Mouse (Mus musculus) heart, embryonic 13.5 days (tissue): ENCODE data around the gene Brpf1. TPM values are rescaled to one million over a fixed set of nuclear protein-coding genes. Genes with fewer than 3 reads are reported as not detected.

Experiments used
- ATAC-seq: fragments of 200-750 bp; cut with Nextera tagmentation; 2 replicates; pipeline ENCODE4 v1.8.0; 2017; ENCODE audit warnings: moderate TSS enrichment; ENCODE audit not compliant: insufficient number of reproducible peaks, low FRiP score, low TSS enrichment; ENCODE audit errors: extremely low read depth
- H3K27ac ChIP-seq: fragments of 300-500 bp; sonication (generic); replicated peaks from 2 replicates; pipeline ENCODE4 v1.5.1; 2015; ENCODE audit warnings: moderate library complexity, mild to moderate bottlenecking, inconsistent platforms
- H3K27me3 ChIP-seq: fragments of 300-500 bp; sonication (generic); replicated peaks from 2 replicates; pipeline ENCODE4 v1.6.1; 2015; ENCODE audit warnings: mild to moderate bottlenecking, inconsistent platforms
- H3K36me3 ChIP-seq: fragments of 300-500 bp; sonication (generic); 2 replicates; pipeline ENCODE4 v1.6.1; 2015; ENCODE audit warnings: mild to moderate bottlenecking, inconsistent platforms
- H3K4me1 ChIP-seq: fragments of 300-500 bp; sonication (generic); 2 replicates; pipeline ENCODE4 v1.6.1; 2015; ENCODE audit warnings: inconsistent platforms
- H3K4me2 ChIP-seq: fragments of 300-500 bp; sonication (generic); 2 replicates; pipeline ENCODE4 v1.6.1; 2015; ENCODE audit warnings: inconsistent platforms, mild to moderate bottlenecking, moderate library complexity
- H3K4me3 ChIP-seq: fragments of 300-500 bp; sonication (generic); 2 replicates; pipeline ENCODE4 v1.5.1; 2015; ENCODE audit warnings: moderate library complexity, mild to moderate bottlenecking, inconsistent platforms
- H3K9ac ChIP-seq: fragments of 300-500 bp; sonication (generic); 2 replicates; pipeline ENCODE4 v1.6.1; 2015; ENCODE audit warnings: inconsistent platforms, mild to moderate bottlenecking, moderate library complexity
- H3K9me3 ChIP-seq: fragments of 300-500 bp; sonication (generic); 2 replicates; pipeline ENCODE4 v1.6.1; 2016; ENCODE audit warnings: inconsistent platforms
- WGBS: fragments of 180-500 bp; shearing (Covaris S2); methylation state at CpG from one replicate; pipeline ENCODE4 v1.1.7; 2015; ENCODE audit warnings: mixed read lengths; 5-methylcytosine and 5-hydroxymethylcytosine counted together
- polyA plus RNA-seq: library from polyadenylated mRNA; unstranded; fragments of >200 nt; fragmentation: Nextera tagmentation; extraction: Ambion mirVana; gene quantifications from 2 replicates; pipeline ENCODE4 v1.2.1, GENCODE M21; 2015

Gene Brpf1
- polyA plus RNA-seq, 1 experiment from 2014 or later = 11.6 TPM

DNA sequence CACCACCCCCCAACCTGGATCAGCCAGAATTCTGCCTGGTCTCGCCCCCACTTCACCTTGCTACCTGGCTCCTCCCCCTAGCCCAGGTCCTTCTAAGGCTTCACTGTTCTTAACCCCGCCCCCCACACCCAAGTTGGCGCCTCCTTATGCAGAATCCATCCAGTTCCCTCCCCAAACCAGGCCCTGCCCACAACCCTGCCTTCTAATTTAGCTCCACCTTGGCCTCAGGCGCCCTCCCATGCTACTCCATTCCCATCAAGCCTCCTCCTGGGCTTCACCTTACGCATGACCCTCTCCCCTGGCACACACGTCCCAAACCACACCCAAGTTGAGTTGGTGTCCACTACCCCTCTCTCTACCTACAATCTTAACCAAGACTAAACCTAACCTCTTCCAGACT lies 23.4 kb upstream of the Brpf1 start:
- H3K4me1 ChIP-seq = peaks cover 7% of the 10 kb centered on the region
- H3K9ac ChIP-seq = no peak overlapping the region
- no peak overlapping the region for H3K27ac ChIP-seq
- no peaks in the 10 kb centered on the region for H3K9me3 ChIP-seq
- WGBS = 10% methylated on average over 6 of the region's 6 CpGs
- peaks cover 14% of the 10 kb centered on the region; the same call in 1 of the 2 replicates for H3K36me3 ChIP-seq
- no peak for ATAC-seq
- no peak overlapping the region for H3K4me3 ChIP-seq
- peaks cover 54% of the 10 kb centered on the region for H3K27me3 ChIP-seq
- H3K4me2 ChIP-seq = no peak overlapping the region

DNA sequence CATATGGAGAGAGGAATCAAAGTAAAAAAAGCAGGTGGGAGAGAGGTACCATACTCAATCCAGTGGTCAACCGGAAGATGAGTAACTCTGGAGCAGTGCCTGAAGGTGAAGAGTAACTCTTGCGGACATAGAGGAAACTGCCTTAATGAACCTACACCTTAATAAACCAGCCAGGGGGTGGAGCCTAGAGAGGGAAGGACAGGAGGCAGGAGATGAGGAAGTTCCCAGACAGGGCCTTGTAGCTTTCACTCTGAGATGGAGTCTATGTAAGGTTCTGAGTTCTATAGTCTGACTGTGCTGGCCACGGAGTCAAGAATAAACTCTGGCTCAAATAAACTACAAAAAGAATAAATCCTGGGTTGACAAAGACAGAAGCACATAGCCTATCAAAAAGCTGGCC lies 22.0 kb upstream of the Brpf1 start:
- no peak for ATAC-seq
- Histone ChIP-seq H3K4me2 (no peak overlapping the region), H3K9ac (no peak overlapping the region), H3K27ac (no peak overlapping the region), H3K27me3 (peaks cover 54% of the 10 kb centered on the region), H3K4me1 (peaks cover 7% of the 10 kb centered on the region), H3K9me3 (no peaks in the 10 kb centered on the region), H3K36me3 (peaks cover 5% of the 10 kb centered on the region; the same call in 1 of the 2 replicates), H3K4me3 (no peak overlapping the region)
- 57% methylated on average over 3 of the region's 3 CpGs for WGBS

DNA sequence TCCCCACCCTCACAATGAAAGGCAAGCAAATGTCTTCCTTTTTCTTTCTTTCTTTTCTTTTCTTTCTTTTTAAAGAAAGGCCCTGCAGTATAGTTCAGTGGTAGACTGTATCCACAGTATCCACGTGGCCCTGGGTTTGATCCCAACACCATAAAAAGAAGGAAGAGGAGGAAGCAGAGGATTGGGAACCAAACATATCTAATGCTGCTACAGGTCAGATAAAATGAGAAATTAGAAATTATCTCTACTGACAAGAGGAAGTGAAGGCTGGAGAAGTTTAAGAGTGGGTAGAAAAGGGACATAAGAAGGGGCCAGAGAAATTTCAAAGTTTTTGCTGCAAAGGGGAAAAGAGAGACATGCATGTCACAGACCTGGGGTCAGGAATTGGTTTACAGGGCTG lies 20.6 kb upstream of the Brpf1 start:
- Histone ChIP-seq H3K27ac (no peak overlapping the region), H3K9ac (no peak overlapping the region), H3K4me2 (no peak overlapping the region), H3K9me3 (no peaks in the 10 kb centered on the region), H3K27me3 (peaks cover 56% of the 10 kb centered on the region), H3K4me3 (no peak overlapping the region), H3K4me1 (peaks cover 7% of the 10 kb centered on the region), H3K36me3 (no peaks in the 10 kb centered on the region)
- 45% methylated on average over 1 of the region's 1 CpGs for WGBS
- ATAC-seq = no peak

DNA sequence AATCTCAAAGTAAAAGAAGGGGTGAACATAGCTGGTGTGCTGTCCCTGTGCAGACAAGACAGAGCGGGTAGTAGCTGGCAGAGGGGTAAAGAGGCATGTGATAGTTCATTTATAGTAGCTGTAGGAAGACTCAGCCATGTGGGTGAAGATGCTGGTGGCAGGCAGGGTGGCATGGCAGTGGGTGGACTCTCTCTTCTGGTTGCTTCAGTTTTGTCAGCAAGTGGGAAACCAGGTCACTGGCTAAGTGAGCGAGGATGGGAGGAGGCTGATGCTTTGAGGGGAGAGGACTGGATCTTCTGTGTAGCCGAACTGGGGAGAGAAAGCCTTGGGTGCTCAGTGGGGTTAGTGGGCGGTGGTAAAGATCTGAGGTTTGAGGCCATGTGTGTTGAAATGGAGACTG lies 19.7 kb upstream of the Brpf1 start:
- H3K4me2 ChIP-seq = no peak overlapping the region
- 54% methylated on average over 4 of the region's 4 CpGs for WGBS
- no peak overlapping the region for H3K4me3 ChIP-seq
- no peaks in the 10 kb centered on the region for H3K36me3 ChIP-seq
- no peak overlapping the region for H3K9ac ChIP-seq
- ATAC-seq = no peak
- no peaks in the 10 kb centered on the region for H3K9me3 ChIP-seq
- H3K4me1 ChIP-seq = peaks cover 5% of the 10 kb centered on the region
- no peak overlapping the region for H3K27ac ChIP-seq
- peaks cover 47% of the 10 kb centered on the region for H3K27me3 ChIP-seq

DNA sequence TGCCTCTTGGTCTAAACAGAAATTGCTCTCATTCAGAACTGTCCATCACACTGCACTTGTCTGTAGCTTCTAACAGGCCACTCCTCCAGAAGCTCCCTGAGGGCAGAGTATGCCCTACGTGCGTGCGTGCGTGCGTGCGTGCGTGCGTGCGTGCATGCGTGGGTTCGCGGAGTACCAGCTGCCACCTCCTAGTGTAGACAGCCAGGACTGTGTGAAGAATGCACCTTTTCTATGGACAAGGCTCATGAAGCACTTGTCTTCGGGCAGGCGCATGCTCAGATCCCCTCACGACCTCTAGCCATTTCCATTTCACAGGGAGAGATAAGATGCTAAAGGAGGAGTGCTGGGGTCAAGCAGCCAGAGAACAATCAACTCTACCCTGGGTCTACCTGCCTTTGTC lies 17.6 kb upstream of the Brpf1 start:
- Histone ChIP-seq H3K36me3 (no peaks in the 10 kb centered on the region), H3K9ac (no peak overlapping the region), H3K9me3 (no peaks in the 10 kb centered on the region), H3K4me2 (no peak overlapping the region), H3K4me1 (no peaks in the 10 kb centered on the region), H3K27me3 (peaks cover 26% of the 10 kb centered on the region), H3K27ac (no peak overlapping the region), H3K4me3 (no peak overlapping the region)
- WGBS = 80% methylated on average over 15 of the region's 15 CpGs
- ATAC-seq = no peak

DNA sequence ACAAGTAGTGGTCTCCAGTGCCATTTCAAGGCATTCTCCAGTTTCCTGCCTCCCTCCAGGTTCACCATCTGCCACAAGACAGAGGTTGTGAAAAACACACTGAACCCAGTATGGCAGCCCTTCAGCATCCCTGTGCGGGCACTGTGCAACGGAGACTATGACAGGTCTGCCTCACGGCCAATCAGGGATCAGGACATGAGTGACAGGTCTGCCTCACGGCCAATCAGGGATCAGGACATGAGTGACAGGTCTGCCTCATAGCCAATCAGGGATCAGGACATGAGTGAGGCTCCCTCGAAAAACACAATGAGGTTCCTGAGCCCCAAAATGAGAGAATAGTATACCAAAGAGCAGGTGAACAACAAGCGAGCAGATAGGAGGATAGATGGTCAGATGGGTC lies 16.6 kb upstream of the Brpf1 start:
- no peak overlapping the region for H3K9ac ChIP-seq
- WGBS = 63% methylated on average over 6 of the region's 6 CpGs
- no peaks in the 10 kb centered on the region for H3K36me3 ChIP-seq
- H3K9me3 ChIP-seq = no peaks in the 10 kb centered on the region
- peaks cover 16% of the 10 kb centered on the region for H3K27me3 ChIP-seq
- ATAC-seq = no peak
- no peak overlapping the region for H3K4me3 ChIP-seq
- no peaks in the 10 kb centered on the region for H3K4me1 ChIP-seq
- H3K27ac ChIP-seq = no peak overlapping the region
- no peak overlapping the region for H3K4me2 ChIP-seq

DNA sequence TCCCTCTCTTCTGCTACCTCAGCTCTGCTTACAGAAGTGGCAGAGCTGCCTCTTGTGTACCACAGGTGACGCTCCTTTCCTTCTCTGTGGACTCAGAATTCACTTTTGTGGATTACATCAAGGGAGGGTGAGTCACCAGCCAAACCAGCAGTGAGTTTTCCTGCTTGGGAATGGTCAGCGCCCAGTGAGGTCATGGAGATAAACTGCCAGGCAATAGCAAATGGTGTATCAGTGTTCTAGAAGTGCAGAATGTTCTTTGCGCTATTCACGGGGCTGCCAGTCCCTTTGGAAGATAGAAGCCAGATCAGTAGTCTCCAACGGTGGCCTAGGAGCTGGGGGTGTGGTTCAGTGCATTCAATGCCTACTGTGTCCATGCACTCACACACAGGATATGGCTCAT lies 14.0 kb upstream of the Brpf1 start:
- no peaks in the 10 kb centered on the region for H3K36me3 ChIP-seq
- no peak overlapping the region for H3K9ac ChIP-seq
- H3K4me3 ChIP-seq = no peak overlapping the region
- no peaks in the 10 kb centered on the region for H3K4me1 ChIP-seq
- WGBS = 38% methylated on average over 5 of the region's 5 CpGs
- H3K9me3 ChIP-seq = no peaks in the 10 kb centered on the region
- no peak overlapping the region for H3K4me2 ChIP-seq
- H3K27me3 ChIP-seq = peaks cover 4% of the 10 kb centered on the region
- no peak overlapping the region for H3K27ac ChIP-seq
- no peak for ATAC-seq

DNA sequence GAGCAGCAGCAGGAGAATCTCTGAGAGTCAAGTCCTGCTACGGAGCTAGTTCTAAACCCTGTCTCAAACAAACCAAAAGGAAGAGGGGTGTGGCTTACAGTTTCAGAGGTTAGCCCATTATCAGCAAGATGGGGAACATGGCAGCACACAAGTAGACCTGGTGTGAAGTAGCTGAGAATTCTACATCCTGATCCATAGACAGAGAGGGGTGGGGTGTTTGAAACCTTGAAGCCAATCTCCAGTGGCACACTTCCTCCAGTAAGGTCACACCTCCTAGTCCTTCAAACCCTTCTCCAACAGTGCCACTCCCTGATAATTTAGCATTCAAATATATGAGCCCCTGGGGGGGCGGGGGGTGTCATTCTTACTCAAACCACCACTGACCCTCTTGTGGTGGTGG lies 10.9 kb upstream of the Brpf1 start:
- WGBS = 72% methylated on average over 2 of the region's 2 CpGs
- no peak for ATAC-seq
- Histone ChIP-seq H3K9ac (no peak overlapping the region), H3K27me3 (peaks cover under 1% of the 10 kb centered on the region), H3K36me3 (no peaks in the 10 kb centered on the region), H3K4me1 (no peaks in the 10 kb centered on the region), H3K4me2 (no peak overlapping the region), H3K4me3 (no peak overlapping the region), H3K9me3 (no peaks in the 10 kb centered on the region), H3K27ac (no peak overlapping the region)

DNA sequence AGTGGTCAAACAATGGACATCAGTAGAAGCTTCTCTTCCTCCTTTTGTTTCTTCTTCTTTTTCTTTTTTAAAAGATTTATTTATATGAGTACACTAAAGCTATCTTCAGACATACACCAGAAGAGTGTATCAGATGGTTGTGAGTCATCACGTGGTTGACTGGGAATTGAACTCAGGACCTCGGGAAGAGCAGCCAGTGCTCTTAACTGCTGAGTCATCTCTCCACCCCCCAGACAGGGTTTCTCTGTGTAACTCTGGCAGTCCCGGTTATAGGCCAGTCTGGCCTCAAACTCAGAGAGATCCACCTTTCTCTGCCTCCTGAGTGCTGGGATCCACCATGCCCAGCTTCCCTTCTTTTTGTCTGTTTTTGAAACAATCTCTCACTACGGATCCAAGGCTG lies 10.3 kb upstream of the Brpf1 start:
- Histone ChIP-seq H3K4me3 (no peak overlapping the region), H3K9me3 (no peaks in the 10 kb centered on the region), H3K9ac (no peak overlapping the region), H3K27ac (no peak overlapping the region), H3K27me3 (no peaks in the 10 kb centered on the region; the same call in 1 of the 2 replicates), H3K36me3 (no peaks in the 10 kb centered on the region), H3K4me1 (no peaks in the 10 kb centered on the region), H3K4me2 (no peak overlapping the region)
- WGBS = 61% methylated on average over 4 of the region's 4 CpGs
- ATAC-seq = no peak

DNA sequence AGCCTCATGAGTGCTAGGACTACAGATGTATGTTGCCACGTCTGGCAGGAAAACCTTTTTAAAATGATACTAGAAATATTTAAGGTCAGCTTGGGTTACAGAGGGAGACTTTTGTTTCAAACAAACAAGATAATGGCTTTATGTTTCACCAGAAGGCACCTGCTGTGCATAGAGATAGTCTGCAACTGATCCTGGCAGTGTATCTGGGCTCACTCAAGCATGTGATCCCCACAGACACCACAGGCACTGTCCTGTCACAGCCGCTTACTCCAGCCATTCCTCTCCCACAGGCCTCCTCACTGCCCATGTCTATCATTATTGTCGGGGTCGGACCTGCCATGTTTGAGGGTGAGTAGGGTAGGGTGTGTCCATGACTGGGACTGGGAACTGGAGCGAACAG lies 5.6 kb upstream of the Brpf1 start:
- Histone ChIP-seq H3K36me3 (no peaks in the 10 kb centered on the region), H3K9ac (no peak overlapping the region), H3K9me3 (no peaks in the 10 kb centered on the region), H3K4me3 (no peak overlapping the region), H3K27me3 (no peaks in the 10 kb centered on the region; the same call in 1 of the 2 replicates), H3K27ac (no peak overlapping the region), H3K4me2 (no peak overlapping the region), H3K4me1 (peaks cover 11% of the 10 kb centered on the region)
- WGBS = 72% methylated on average over 5 of the region's 5 CpGs
- no peak for ATAC-seq

DNA sequence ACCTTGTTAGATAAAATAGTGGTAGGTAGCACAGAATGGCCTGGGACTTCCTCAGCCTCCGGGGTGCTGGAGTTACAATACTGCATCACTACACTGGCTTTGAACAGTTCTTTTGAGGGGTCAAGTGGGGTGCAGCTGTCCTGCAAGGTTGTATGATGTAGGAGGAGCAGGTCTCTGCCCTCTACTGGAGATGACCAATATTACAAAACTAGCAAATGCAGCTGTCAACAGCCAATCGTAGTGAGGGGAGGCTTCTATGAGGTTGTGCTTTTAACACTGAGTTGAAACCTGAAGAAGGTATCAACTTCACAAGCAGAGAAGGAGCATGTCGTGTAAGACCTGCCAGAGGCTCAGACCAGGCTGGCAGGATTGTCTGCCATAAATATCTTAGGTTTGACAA lies 4.7 kb upstream of the Brpf1 start:
- Histone ChIP-seq H3K9ac (no peak overlapping the region), H3K4me1 (peaks cover 11% of the 10 kb centered on the region), H3K36me3 (no peaks in the 10 kb centered on the region), H3K9me3 (no peaks in the 10 kb centered on the region), H3K4me3 (no peak overlapping the region), H3K27ac (no peak overlapping the region), H3K27me3 (no peaks in the 10 kb centered on the region; the same call in 1 of the 2 replicates), H3K4me2 (no peak overlapping the region)
- WGBS = 15% methylated on average over 3 of the region's 3 CpGs
- ATAC-seq = no peak

DNA sequence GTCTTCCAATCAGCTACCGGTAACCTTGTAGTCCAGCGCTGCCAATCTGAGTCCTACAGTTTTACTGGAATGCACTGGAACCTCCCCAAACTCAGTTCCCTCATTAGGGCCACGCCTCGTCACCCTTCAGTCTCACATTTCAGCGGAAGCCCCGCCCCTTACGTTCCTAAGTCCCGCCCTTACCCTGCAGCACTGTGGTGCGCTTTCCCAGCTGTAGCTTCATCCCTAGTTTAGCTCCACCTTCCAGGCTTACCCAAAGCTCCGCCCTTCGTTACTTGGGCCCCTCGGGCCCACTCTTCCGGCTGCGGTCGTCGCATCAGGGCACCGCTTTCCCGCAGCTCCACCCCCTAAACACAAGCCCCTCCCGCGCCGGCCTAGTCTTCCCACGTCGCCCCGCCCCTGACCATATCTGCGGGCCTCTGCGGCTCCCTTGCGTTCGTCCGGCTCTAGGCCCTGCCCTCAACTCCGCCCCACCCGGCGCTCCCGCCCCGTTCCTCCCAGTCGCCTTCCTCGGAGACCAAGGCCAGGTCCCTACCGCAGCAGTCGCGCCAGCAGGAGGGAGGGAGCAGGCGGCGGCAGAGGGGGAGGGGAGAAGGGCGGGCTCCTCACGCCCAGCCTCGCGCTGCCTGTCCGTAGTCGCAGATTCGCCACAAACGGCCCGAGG lies 483 bp upstream of the Brpf1 start:
- no peaks in the 10 kb centered on the region for H3K9me3 ChIP-seq
- peaks cover 35% of the 10 kb centered on the region for H3K4me1 ChIP-seq
- 1% methylated on average over 50 of the region's 50 CpGs for WGBS
- H3K27me3 ChIP-seq = no peaks in the 10 kb centered on the region; the same call in 1 of the 2 replicates
- H3K4me2 ChIP-seq = peak overlapping the region; percentile 100
- peak; percentile 96 for ATAC-seq
- peak overlapping the region; percentile 99 for H3K9ac ChIP-seq
- peaks cover 16% of the 10 kb centered on the region for H3K36me3 ChIP-seq
- H3K27ac ChIP-seq = peak overlapping the region; percentile 99
- H3K4me3 ChIP-seq = peak overlapping the region; percentile 98
